Mouse (Mus musculus) layer of hippocampus, postnatal 25 days (tissue): ENCODE data around the gene Fam102a. TPM values are rescaled to one million over a fixed set of nuclear protein-coding genes. Genes with fewer than 3 reads are reported as not detected.
"Not testable (repeated sequence)": the region's sequence is repeated elsewhere in the genome, so short reads cannot be mapped to it uniquely, and the experiment has no call there.

ENCODE experiments used
- DNase-seq, 2 experiments: peaks; one replicate each; pipeline ENCODE4 v3.0.0; 2022; ENCODE audit warnings: mixed read lengths in 2 of 2, low spot score in 1 of 2; ENCODE audit errors: extremely low spot score in 1 of 2
- total RNA-seq, 2 experiments: library from RNA; stranded (reverse); gene quantifications; 2 replicates each; pipeline ENCODE4 v1.2.3; 2021

Fam102a gene
- 10 to 100 TPM; 70.2 to 75.2 TPM for total RNA-seq

GRCm38 (mm10) chr2:32534733-32535471, at the start of gene Fam102a:
Fam102a (plus strand) TSS chr2:32535332.
- DNase-seq = peak; percentile 95 to 96

- no peak for DNase-seq
Observed at GRCm38 (mm10) chr2:32485751-32486150, 49.4 kb upstream of the Fam102a start.

DNA sequence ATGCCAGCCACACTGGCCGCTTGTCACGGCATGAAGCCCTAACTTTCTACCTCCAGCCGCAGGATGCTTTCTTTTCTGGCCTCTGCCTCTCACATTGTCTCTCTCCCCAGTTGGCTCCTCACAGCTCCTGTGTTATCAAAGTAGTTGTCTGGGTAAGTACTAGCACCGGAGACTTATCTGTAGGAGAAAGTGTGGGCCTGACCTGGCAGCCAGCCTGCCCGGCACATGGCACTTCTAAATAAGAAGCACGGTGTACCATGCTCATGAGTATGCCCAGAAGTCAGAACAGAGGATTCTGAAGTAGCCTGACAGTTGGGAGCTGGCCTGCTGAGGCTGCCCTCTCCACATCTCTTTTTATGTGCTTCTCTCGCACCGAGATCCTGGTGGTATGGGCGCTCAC, 49.0 kb upstream of the Fam102a start:
- no peak for DNase-seq

- peak; percentile 85 to 98 for DNase-seq
Observed at GRCm38 (mm10) chr2:32487124-32487623, 48.0 kb upstream of the Fam102a start.

- peak; percentile 44 to 69 for DNase-seq
Observed at GRCm38 (mm10) chr2:32488679-32489078, 46.5 kb upstream of the Fam102a start.

- not testable (repeated sequence) for DNase-seq
Observed at GRCm38 (mm10) chr2:32490730-32491129, 44.4 kb upstream of the Fam102a start.

DNA sequence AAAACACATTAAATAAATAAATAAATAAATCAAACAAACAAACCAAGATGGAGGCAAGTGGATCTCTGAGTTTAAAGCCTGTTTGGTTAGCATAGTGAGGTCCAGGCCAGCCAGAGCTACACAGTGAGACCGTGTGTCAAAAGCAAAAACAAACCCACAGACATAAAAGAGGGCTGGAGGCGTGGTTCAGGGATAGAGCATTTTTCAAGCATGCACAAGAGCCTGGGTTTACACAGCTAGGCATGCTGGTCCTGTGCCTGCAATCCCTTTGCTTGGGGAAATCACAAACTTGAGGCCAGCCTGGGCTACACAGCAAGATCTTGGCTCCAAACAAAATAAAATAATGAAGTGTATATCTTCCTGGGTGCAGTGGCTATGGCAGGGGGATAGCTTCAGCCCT, 42.5 kb upstream of the Fam102a start:
- DNase-seq = no peak

DNA sequence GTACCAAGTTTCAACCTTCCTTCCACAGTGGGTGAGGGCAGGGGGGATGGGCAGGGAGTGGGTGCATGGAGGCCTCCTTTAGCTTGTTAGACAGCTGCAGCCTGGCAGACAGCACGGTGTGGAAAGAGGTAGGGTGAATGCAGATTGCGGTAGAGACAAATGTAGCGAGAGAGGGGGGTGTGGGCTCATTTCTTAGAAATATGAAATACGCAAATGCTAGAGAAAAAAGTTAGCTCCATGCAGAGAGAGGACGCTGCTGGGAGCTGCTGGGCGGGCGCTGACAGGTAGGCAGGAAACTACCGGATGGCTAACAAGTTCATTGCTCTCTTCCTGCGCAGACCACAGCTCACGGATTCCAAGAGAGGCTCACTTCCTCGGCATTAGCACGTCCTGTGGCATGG, 41.8 kb upstream of the Fam102a start:
- no peak for DNase-seq

- no peak for DNase-seq
Observed at GRCm38 (mm10) chr2:32494522-32494921, 40.6 kb upstream of the Fam102a start.

DNA sequence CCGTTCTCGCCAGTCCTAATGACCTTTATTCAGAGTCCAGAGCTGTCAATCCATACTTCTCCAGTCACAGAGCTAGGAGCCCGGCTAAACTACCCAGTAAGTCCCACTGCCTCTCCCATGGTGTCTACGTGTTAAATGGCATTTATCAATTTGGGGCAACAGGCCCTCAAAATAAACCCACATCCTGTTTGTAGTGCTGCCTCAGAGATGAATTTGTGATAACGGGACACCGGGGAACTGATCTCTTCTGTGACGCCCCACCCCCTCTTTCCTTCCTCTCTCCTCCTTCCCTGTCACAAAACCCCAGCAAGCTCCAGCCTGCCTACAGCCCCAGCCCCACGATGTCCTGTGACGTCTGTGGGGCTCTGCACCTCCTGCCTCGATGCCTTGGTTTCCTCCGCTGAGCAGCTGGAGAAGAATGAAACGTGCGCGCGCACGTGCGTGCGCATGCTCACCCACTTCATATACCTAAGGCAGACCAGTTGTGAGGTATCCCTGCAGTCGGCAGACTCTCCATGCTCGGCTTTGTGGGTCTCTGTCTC, 39.9 kb upstream of the Fam102a start:
- DNase-seq = no peak

DNA sequence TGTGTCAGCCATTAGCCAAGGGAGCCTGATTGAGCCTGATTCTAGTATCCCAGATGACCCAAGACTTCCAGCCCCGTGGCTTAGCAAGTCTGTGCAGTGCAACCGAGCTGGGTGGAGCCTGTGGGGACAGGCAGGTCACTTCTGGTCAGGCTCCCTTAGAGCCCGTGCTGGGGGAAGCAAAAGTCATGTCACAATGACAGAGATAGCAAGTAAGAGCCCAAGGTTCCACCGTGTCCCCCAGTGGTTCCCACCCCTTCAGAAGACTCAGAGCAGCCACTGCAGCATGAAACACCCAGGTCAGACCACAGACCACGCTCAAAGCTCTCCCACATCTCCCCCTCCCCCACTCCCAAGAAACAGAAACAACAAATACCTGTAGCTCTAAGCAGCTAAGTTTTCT, 38.9 kb upstream of the Fam102a start:
- no peak for DNase-seq

GRCm38 (mm10) chr2:32499365-32499764, 35.8 kb upstream of the Fam102a start:
- no peak for DNase-seq

GRCm38 (mm10) chr2:32500461-32500860, 34.7 kb upstream of the Fam102a start:
- no peak for DNase-seq

- no peak for DNase-seq
Observed at GRCm38 (mm10) chr2:32501754-32502324, 33.3 kb upstream of the Fam102a start.

DNA sequence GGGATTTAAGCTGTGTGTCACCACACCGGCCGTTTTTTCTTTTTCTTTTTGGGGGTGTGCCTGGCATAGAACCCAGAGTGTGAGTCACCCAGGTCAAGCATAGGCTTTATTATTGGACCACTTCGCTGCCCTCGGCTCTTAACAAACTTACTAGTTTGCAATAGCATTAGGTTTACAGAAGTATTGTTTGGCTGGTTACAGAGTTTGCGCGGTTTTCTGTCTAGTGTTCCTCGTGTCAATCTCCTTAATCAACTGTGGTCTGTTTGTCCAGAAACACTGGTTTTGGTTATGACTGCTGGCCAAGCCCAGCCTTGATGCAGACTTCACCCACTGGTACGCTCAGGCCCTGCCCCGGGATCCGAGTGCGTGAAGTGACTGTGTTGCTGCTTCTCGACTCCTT, 32.3 kb upstream of the Fam102a start:
- DNase-seq = no peak

DNA sequence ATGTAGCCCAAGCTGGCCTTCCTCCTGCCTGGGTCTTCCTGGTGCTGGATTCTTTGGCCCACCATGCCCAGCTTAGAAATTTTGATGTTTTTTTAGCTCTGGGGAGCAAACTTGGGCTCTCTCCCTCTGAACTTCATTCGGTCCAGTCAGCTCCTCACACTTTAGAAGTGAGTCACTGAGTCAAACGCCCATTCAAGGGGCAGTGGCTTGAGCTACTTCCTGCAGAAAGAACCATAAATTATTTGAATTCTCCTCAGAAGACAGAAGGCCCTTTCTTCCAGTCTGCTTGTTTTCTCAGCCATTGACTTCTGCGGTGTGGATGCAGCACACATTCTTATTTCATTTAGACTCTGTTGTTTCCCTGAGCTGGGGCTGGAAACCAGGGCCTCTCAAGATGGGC, 31.5 kb upstream of the Fam102a start:
- DNase-seq = no peak

DNA sequence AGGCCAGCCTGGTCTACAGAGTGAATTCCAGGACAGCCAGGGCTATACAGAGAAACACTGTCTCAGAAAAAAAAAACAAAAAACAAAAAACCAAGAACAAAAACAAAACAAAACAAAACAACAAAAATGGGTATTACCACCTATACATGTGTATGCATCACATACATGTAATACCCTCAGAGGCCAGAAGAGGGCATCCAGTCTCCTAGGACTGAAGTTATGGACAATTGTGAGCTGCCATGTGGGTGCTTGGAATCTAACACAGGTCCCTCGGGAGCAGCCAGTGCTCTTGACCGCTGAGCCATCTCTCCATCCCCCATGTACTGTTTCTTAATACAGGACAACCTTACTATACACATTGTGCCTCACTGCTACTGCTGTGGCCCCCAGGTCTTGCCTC, 29.6 kb upstream of the Fam102a start:
- no peak for DNase-seq

DNA sequence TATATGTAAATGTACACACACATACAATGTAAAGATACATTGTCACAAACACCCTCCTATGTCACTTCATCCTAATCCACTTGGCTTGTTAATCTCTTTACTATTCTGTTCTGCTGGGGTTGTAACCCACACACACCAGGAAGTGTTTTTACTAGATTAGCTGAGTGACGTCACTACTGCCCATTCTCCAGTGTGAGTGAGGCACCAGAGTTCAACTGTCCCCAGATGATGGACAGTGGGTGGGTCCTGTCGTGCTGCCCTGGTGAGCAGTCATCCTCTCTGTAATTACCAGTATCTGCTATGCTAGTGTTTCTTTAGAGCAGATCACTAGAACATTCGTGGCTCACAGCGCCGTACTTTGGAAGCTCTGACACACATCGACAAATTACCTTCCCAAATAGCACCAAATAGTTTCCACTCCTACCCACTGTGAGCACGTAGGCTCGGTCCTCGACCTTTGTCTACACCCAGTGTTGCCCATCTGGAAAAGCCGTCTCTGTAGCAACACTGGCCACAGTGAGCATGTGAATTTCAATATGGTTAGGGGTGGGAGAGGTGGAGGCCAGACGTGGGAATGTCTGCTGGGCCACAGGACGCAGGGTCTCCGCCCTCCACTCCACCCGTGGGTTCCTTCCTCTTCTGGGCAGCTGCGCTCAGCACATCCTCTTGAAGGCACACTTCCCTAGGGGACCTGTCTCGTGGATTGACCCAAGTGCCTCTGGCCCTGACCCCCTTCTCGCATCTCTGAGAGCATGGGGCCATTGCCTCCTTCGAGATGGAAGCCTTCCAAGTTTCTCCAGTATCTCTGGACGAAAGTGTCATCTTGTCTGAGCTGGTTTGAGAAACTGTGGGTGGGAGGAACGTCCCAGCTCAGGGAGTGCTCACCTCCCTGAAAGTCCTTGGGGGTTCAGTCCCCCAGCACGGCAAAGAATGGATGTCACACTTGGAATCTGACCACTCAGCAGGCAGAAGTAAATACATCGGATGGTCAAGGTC, 28.2 kb upstream of the Fam102a start:
- no peak for DNase-seq

DNA sequence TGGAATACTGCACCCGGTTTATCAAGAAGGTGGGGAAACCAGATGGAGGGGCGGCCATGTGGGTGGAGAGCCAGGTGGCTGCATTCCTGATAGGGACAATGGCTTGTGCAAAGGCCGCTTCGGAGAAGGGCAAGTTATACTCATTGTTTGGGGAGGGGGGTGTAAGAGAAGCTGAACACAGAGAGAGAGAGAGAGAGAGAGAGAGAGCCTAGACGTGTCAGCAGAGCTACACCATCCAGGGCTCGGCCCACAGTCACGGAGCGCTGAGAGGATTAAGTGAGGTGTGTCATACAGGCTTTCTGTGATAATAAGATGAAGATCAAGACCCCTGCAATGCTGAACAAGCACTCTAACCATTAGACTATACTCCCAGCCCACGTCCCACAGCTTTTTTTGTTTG, 27.2 kb upstream of the Fam102a start:
- no peak for DNase-seq

- no peak for DNase-seq
Observed at GRCm38 (mm10) chr2:32509287-32509686, 25.8 kb upstream of the Fam102a start.

GRCm38 (mm10) chr2:32509896-32510295, 25.2 kb upstream of the Fam102a start:
- DNase-seq = no peak
